Mouse (Mus musculus): ENCODE results near the gene Gm21317. TPM values are rescaled to one million over a fixed set of nuclear protein-coding genes. Genes with fewer than 3 reads are reported as not detected.

Gene Gm21317
- not detected for polyA plus RNA-seq (2014; fragmentation: Illumina TruSeq; extraction: RNeasy Lipid Tissue Mini Kit (QIAGEN cat#74804); ENCODE audit: low read depth, low replicate concordance)

GRCm38 (mm10) chrY:82224927-82225326 lies at the start of gene Gm21317:
Gm21317 (plus strand) TSS chrY:82225227.

All from heart, adult 10 weeks (tissue).